Mouse (Mus musculus) right cerebral cortex, postnatal 4 days (tissue): ENCODE data around the gene Armc8.

ENCODE experiments used
- DNase-seq: peaks from one replicate; pipeline ENCODE4 v3.0.0-alpha.2; 2022

Armc8 gene

DNA sequence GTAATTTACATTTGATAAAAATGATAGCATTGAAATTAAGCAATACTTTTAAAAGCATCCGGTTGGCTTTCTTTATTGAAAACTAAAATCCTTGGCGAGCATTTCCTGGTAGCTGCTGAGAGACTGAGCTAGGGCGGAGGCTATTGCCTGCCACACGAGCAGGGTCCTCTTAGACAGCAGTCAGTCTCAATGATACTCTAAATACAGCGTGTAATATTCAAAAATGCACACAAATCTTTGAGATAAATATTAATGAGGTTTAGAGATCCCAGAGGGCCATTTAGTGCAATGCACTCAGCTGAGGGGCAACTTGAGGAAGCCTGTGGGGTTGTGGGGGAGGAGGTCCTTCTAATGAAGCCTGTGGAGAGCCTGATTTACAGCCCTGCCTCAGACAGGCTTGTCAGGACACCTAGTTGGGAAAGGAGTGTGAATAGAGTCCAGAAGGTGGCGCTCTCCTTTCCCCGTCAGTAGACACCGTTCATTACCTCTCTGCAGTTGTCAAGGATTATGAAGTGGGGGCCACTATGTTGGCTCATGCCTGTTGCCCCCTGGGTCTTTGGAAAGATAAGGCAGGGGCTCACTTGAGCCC is 124.0 kb downstream of the Armc8 start:
- no peak for DNase-seq

DNA sequence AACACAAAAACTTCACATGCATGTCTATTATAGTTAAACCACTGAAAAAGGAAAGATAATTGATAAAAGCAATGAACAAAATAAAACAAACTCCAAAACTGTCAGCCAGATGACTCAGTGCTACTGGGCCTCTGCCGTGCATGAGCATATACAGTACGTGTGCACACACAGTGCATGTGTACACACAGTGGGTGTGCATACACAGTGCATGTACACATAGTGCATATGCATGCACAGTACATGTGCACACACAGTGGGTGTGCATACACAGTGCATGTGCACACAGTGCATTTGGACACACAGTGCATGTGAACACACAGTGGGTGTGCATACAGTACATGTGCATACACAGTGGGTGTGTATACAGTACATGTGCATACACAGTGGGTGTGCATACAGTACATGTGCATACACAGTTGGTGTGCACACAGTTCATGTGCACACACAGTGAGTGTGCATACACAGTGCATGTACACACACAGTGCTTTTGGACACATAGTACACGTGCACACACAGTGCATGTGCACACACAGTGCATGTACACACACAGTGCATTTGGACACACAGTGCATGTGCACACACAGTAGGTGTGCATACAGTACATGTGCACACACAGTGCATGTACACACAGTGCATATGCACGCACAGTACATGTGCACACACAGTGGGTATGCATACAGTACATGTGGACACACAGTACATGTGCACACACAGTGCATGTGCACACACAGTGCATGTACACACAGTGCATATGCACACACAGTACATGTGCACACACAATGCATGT is 126.9 kb downstream of the Armc8 start:
- no peak for DNase-seq

DNA sequence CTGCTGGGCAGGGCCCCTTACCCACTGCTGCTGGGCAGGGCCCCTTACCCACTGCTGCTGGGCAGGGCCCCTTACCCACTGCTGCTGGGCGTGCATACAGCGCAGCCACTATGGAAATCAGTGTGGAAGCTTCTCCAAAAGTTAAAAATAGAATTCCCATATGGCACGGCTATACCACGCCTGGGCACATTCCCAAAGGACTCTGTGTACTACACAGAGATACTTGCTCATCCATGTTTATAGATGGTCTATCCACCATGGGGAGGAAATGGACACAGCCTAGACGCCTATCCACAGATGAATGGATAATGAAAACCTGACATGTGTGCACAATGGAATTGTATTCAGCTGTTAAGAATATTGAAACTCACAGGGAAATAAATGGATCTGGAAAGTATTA is 127.8 kb downstream of the Armc8 start:
- peak; percentile 42 for DNase-seq

DNA sequence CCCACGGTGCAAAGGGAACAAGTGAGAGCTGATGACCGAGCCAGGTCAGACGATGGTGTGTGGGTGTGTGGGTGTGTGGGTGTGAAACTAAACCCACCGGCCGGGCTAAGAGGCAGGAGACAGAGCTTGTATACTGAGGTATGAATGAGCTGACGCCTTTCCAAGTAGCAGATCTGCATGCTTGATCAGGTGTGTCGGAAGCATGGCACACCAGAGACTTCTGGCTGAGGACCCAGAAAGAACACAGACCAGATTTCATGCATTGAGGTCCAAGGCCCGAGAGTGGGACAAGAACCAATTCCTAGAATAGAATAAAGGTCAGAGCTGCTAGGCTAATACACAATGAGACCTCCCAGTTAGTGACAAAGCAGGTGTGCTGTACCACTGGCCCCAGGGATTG is 129.6 kb downstream of the Armc8 start:
- no peak for DNase-seq

DNA sequence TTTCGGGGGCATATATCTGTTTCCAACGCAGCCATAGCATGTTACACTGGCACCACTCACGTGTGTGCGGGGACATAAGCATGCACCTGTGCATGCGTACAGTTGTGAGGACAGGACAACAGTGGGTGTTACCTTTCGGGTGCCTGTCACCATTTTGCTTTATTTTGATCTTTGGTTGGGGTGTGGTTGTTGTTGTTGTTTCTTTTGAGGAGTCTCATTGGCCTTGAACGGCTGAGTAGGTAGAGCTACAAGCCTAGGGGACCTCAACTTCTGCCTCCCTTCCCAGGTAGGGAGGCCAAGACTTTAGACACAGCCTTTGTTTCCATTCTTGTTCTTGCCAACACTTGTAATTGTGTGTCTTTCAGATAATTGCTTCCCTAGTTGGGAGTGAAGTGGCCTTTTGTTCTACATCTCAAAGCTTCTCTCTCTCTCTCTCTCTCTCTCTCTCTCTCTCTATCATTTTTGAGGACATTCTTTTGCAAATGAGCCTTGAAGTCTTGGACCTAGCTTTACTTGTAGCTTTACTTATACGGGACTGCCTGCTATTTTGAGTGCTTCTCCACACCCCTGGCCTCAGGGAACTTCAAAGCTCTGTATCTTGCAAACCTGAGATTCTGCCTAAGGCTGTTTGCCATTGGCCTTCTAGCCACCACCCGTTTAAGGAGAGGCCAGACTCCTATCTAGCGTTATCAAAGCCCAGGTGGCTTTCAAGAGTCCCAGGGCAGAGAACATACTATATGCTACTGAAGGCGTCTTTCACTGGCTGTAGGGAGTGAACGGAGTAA is 130.7 kb downstream of the Armc8 start:
- DNase-seq, result no peak

DNA sequence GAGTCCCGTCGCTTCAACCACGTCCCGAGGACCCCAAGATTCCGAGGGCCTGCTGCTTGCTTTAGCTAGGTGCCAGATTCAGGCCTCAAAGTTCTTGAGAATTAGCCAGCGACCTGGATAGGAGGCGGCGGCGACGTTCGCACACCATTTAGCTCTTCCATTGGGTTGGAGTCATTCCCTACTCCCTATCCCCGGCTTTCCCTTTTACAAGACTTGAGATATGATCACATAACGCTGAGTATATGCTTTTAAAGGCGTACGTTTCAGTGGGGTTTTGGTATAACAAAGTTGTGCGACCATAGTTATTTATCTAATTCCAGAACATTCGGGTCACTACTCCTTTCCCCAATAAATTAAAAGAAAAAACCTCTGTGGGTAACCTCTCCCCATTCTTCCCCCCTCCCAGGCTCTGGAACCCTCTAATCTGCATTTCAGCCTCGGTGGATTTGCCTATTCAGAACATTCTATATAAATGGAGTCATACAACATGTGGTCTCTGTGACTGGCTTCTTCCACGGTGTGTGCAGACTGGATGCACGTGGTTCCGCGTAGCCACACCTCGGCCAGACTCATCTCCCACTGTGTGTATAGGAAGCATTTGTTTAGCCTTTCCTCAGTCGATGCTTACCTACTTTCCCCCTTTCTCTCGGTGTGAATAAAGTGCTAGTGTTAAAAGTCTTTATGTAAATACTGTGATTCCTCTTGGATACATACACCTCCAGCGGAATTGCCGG is 131.5 kb downstream of the Armc8 start, which contains the start of gene Mras:
TSS of gene Mras (minus strand) at position 351 of the 734 bp plus-strand sequence.
- DNase-seq, result no peak

DNA sequence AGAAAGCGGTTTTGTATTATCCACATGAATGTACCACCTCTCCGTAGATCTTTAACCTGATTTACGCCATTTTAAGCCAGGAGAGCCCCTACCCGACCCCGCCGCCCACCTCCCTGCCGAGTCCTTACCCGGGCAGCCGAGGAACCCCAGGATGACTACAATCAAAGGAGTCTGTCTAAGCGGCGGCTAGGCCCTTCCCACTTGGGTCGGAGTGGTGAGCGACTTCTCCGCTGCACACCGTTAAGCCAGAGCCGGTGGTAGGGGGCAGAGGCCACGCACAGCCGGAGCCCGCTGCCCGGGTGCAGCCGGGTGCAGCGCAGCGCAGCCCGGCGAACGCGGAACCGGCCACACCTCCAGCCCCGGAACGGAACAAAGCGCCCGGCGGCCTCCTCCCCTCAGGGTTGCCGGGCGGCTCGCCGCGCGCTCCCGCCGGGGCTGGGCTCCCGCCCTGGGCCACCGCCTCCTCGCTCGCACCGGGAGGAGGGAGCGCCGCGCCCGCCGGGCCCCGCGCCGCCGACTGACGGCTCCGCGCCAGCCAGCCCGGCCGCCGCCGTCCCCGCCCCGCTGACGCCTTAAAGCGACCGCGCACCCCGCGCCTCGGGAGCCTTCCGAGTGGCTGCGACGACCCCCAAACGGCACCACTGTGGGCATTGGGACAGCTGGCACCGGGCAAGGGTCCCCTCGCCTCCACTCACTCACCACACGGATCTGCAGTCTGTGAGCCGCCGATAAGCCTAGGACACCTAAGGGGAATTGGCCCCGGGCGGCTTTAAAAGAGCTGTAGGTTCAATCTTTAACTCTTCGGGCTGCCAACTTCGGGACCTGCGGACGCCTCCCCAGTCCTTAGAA is 132.3 kb downstream of the Armc8 start:
- DNase-seq, result peak; percentile 76

DNA sequence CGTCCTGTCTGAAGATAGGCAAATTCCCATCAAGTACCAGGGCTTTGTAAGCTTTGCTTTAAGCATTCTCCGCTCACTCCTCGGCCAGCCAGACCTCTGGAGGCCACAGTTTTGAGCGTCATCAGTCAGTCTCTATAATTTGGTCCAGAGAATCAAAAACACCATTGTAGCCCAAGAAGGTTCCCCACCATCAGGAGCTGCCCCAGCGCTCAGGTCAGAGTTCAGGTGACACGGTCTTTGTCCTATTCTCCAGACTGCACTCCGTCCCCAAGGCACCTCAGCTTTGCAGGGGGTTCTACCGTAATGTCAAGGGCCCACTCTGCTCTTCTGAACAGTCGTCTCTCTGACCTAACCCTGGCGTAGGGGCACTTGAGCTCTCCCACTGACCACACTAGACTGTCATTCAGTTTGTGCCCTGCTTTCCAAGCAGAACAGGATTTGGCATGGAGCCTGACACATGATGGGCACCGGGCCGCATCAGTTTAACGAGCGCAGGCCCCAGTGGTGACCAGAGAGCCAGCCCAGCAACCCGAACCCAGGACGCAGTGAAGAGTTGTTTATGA is 133.0 kb downstream of the Armc8 start:
- DNase-seq, result peak; percentile 60

DNA sequence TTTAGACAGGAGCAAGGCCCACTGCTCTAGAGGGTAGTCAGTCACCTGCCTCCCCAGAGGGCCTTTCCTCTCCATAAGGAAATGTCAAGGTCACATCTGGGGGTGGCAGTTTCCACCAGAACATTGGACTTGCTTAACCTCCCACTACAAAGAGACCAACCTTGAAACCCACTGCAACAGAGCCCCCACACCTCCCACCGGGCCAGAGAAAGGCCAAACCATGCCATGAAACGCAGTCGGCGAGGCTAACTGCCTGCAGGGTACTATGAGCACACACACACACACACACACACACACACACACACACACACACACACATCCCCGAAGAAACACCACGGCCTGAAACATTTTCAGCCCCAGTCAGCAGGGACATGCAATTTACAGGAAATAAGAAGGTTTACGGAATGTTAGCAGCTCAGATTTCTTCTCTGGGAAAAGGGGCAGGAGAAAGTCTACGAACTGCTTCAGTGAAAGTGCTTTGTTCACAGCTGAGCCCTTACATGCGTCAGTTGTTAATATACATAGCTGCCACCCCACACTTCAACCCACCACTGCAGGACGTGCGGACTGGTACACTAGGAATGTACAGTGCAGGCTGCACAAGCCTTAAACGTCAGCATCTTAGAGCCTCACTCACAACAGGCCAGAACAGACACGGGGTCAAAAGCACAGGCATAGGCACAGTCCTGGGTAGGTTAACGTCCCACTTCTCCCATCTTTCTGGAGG is 133.6 kb downstream of the Armc8 start:
- DNase-seq, result no peak

DNA sequence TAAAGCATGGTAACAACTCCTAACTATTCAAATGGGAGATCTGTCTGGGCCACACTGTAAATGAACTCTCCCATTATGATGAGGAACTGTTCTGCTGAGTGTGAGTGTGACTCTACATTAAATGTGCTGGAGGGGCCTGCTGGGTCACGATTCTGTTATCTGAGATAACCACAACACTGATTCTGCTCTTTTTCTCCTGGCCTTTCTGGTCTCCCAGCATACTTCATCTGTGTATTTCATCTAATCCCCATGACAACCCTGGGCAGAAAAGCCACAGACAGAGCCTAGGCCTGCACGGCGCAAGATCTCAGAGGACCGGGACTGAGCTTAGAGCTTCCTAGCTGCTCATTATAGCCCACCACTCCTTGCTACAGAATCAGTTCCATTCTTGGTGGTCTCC is 136.2 kb downstream of the Armc8 start:
- DNase-seq, result no peak

DNA sequence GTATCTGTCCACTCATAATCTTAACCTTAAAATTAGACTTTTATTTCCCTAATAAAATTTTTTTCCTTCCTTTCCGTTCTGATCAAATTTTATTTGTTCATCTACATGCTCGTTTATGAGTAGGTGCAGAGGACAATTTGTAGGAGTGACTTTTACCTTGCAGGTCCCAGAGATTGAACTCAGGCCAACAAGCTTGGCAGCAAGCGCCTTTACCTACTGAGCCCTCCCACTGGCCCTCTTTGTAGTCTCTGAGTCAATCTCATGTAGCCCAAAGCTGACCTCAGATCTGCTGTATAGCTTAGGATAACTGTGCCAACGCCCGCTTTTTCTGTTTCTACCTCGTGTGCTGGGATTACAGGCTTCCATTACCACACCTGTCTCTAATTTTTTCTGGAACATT is 136.7 kb downstream of the Armc8 start:
- no peak for DNase-seq

DNA sequence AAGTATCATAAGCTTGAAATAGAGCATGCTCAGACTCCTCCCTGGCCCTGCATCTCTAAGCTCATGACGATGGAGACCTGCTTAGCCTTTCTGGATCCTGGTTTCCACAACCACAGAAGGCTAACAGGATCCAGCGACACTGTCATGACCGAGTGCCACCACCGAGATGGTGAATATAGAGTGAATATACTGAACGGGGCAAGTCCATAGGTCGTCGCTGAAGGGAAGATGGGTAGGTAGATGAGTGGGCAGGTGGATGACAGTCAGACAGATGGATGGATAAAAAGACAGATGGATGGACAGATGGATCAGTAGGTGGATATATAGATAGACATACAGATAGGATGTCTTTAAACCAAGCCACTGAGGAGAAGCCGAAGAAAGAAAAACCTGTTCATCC is 137.4 kb downstream of the Armc8 start:
- DNase-seq, result no peak

DNA sequence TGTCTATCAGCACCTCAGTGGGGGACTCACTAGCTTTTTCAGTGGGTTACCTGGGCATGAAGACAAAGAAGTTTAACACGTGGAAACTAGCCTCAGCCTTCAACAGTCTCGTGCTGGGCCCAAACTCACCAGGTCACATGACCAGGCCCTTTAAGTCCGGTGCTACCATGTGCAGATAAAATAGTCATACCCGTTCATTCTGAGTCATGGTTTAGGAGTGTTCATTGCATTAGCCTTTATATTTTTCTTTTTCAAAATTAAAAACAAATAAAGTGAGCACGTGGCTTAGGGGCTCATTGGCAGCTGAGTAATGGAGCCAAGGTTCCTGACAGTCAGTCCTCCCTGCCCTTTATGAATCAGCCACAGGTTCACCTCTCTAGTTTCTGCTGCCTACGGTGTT is 137.9 kb downstream of the Armc8 start:
- DNase-seq, result no peak

DNA sequence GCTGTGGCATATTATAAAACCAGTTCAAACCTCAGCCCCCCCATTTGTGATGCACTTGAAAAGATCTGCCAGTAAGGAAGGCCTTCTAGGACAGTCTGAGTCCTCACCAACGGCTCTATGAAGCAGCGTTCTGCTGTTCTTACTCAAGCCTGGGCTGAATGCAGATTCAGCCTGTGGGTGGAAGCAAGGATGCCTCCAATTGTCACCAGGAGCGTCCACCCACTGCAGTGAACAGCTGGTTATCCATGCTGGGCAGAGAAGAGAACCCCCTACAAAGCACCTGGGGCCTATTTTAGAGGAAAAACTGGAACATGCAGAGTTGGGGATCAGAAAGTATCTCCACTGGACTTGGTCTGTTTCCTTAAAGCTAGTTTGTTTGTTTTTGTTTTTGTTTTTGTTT is 138.9 kb downstream of the Armc8 start:
- no peak for DNase-seq

DNA sequence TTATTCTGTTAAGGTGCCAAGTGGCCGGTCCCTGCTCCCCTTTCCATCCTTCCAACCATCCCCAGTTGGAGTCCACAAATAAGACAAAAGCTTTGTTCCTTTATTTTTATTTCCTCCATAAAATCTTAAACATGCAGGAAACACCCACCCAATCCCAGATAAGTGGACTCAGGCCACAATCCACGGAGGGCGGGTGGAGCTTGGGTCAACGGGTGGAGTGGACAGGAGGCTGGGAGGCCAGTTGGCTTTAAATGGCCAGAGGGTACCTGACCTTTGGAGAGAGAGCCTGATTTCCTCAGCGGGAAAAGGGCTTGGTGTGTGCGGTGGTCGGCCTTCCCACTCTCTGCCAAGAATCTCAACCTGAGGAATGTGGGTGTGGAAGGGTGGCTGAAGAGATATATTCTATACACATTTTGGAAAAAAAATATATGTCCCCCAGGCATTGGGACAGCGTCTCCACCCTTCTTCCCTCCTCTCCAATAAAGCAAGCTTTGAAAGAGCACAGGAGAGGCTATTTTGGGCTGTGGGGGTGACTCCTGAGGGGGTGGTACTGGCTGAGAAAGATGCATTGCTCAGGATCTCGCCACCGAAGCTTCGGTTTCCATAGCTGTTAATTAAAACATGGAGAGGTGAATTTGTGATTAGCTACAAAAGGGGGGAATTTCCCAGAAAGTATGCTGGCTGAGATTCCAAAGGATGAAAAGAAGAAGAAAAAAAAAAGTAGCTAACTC is 139.9 kb downstream of the Armc8 start:
- no peak for DNase-seq
